Mouse (Mus musculus): ENCODE measurements around the gene Fam124b. TPM values are rescaled to one million over a fixed set of nuclear protein-coding genes. Genes with fewer than 3 reads are reported as not detected.

Gene Fam124b
- polyA plus RNA-seq, 1 experiment, result not detected

DNA sequence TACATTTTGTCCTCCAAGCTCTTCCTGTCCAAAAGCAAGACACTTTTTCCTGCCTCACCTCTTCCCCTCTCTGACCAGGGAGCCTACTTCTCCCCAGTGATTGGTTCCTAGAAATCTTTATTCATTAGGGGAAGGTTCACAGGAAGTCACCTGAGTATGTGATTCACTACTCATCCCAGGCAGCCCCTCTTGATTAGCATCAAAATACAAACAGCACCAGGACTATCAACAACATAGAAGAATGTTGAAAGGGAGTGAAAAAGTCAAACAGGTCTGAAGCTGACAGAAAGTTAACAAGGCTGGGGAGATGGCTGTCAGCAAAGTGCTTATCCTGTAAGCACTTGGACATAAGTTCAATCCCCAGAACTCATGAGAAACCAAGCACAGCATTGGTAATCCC is 67.6 kb downstream of the Fam124b start:
- no peaks in the 10 kb centered on the region for H3K4me1 ChIP-seq (ENCODE audit: control insufficient read depth, insufficient read depth, insufficient read length, low read length)
- no peak overlapping the region for H3K27ac ChIP-seq (replicated peaks; ENCODE audit: low read depth, low read length)
- no peak overlapping the region for H3K4me3 ChIP-seq (ENCODE audit: insufficient read depth, low read depth, low read length)

Other genes starting within 250 kb of the Fam124b start
- 114 and 116 TPM in 2 replicates for gene Cul3, start 122.0 kb upstream of the Fam124b start, polyA plus RNA-seq (2012; ENCODE audit: insufficient read depth, insufficient read length, missing spikeins)
- gene Gm45261, start 243.0 kb upstream of the Fam124b start, polyA plus RNA-seq (2012; ENCODE audit: insufficient read depth, insufficient read length, missing spikeins), result not detected in 2 replicates